Mouse (Mus musculus) spleen, adult 2 months (tissue): ENCODE measurements around the gene Slc22a23.

Experiments
- CTCF ChIP-seq: fragments of 200-500 bp; IDR thresholded peaks from 2 replicates; pipeline ENCODE4 v1.5.1; 2011; ENCODE audit warnings: mild to moderate bottlenecking, inconsistent platforms; ENCODE audit not compliant: insufficient read depth, insufficient read length, insufficient replicate concordance; ENCODE audit errors: extremely low read depth
- POLR2A ChIP-seq: fragments of 200-500 bp; IDR thresholded peaks from 2 replicates; pipeline ENCODE4 v1.6.1; 2011; ENCODE audit warnings: low read depth, low read length, inconsistent platforms

DNA sequence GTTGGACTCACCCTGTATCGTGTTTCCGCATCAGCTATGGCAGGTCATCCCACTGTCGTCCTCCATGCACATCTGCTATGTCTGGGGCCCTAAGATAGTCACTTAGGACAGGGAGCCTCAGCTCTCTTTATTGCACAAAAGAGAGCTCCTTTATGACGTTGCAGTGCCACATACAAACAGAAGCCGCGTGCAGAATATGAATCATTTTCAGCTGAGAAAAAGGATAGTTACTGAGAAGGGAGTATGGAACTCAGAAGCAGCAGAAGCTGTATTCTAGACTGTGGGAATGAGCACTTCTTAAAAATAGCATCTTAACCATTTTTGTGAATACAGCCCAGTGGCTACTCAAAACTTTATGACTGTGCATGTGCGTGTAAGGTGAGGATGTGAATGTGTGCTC lies 87.8 kb downstream of the Slc22a23 start:
- TF ChIP-seq CTCF, result no peak
- no peak for TF ChIP-seq POLR2A
